Mouse (Mus musculus): Measurements from ENCODE around the gene Atp10a. TPM values are rescaled to one million over a fixed set of nuclear protein-coding genes. Genes with fewer than 3 reads are reported as not detected.

Gene Atp10a
- polyA plus RNA-seq, 1 experiment from 2014 or later, result 3.3 TPM

- no peaks in the 10 kb centered on the region for H3K27me3 ChIP-seq
- WGBS, result 88% methylated on average over 6 of the region's 6 CpGs
Observed at GRCm38 (mm10) chr7:58767257-58767656, 111.3 kb downstream of the Atp10a start.

DNA sequence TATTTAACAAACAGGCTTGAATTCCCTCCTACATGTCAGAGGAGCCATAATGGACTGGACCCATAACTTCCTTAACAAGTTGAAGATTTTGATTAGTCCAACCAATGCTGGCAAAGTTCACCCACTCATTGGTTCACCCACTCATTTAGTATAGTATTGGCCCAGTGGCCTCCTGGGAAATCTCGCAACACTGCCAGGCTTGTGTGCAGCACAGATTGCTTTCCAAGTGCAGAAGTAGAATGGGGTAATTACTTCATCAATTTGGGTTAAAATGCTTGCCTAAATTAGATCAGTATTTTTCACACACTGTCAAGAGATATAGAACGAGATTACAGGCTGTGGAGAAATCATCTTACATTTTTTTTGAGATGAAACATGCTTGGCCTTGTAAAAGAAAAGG lies 112.3 kb downstream of the Atp10a start:
- ATAC-seq (ENCODE audit: insufficient number of reproducible peaks, insufficient read depth, low FRiP score, low TSS enrichment), result no peak
- no peak overlapping the region for H3K27ac ChIP-seq
- no peaks in the 10 kb centered on the region for H3K4me1 ChIP-seq
- WGBS, result 74% methylated on average over 2 of the region's 2 CpGs
- H3K9me3 ChIP-seq, result no peaks in the 10 kb centered on the region
- no peaks in the 10 kb centered on the region for H3K36me3 ChIP-seq
- H3K27me3 ChIP-seq, result no peaks in the 10 kb centered on the region
- no peak overlapping the region for H3K9ac ChIP-seq
- no peak overlapping the region for H3K4me3 ChIP-seq
- H3K4me2 ChIP-seq (replicated peaks), result no peak overlapping the region

More at GRCm38 (mm10) chr7:58767257-58767656, 111.3 kb downstream of the Atp10a start:
- H3K4me2 ChIP-seq (replicated peaks), result no peak overlapping the region
- ATAC-seq (ENCODE audit: insufficient number of reproducible peaks, insufficient read depth, low FRiP score, low TSS enrichment), result no peak
- no peak overlapping the region for H3K4me3 ChIP-seq
- H3K9me3 ChIP-seq, result no peaks in the 10 kb centered on the region
- no peak overlapping the region for H3K27ac ChIP-seq
- no peaks in the 10 kb centered on the region for H3K36me3 ChIP-seq
- H3K9ac ChIP-seq, result no peak overlapping the region
- no peaks in the 10 kb centered on the region for H3K4me1 ChIP-seq

- WGBS, result 73% methylated on average over 3 of the region's 3 CpGs
- Histone ChIP-seq H3K4me2 (replicated peaks) (no peak overlapping the region), H3K9ac (no peak overlapping the region), H3K36me3 (no peaks in the 10 kb centered on the region), H3K4me3 (no peak overlapping the region), H3K27ac (no peak overlapping the region), H3K9me3 (no peaks in the 10 kb centered on the region), H3K27me3 (no peaks in the 10 kb centered on the region), H3K4me1 (no peaks in the 10 kb centered on the region)
- ATAC-seq (ENCODE audit: insufficient number of reproducible peaks, insufficient read depth, low FRiP score, low TSS enrichment), result no peak
Observed at GRCm38 (mm10) chr7:58770254-58770653, 114.3 kb downstream of the Atp10a start.

DNA sequence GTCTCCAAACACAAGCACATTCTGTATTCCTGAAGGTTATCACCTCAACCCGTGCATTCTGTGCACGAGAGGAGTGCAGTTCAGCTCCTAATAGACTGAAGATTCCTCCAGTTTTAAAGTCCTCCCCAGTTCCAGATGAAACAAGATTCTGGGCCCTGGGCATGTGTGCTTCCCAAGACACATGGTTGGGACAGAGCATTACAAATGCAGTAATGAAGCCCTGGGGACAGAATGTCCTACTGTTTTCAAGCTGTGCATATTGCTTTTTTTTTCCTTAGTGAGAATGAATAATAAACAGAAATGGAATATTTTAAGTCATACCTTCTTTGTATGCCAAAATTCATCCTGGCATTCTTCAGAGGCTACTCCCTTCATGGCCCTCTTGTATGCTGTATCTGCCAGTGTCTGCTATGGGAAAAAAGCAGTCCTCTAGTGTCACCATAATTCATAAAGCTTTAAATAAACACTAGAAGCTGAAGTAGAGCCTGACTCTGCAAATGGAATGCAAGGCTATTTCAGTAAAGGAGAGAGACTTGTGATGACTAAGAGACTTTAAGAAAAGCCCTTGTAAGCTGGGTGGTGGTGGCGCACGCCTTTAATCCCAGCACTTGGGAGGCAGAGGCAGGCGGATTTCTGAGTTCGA lies 116.2 kb downstream of the Atp10a start:
- Histone ChIP-seq H3K4me3 (no peak overlapping the region), H3K36me3 (no peaks in the 10 kb centered on the region), H3K27me3 (no peaks in the 10 kb centered on the region), H3K9me3 (no peaks in the 10 kb centered on the region), H3K27ac (no peak overlapping the region), H3K9ac (no peak overlapping the region), H3K4me1 (no peaks in the 10 kb centered on the region), H3K4me2 (replicated peaks) (no peak overlapping the region)
- WGBS, result 82% methylated on average over 6 of the region's 6 CpGs
- no peak for ATAC-seq (ENCODE audit: insufficient number of reproducible peaks, insufficient read depth, low FRiP score, low TSS enrichment)

DNA sequence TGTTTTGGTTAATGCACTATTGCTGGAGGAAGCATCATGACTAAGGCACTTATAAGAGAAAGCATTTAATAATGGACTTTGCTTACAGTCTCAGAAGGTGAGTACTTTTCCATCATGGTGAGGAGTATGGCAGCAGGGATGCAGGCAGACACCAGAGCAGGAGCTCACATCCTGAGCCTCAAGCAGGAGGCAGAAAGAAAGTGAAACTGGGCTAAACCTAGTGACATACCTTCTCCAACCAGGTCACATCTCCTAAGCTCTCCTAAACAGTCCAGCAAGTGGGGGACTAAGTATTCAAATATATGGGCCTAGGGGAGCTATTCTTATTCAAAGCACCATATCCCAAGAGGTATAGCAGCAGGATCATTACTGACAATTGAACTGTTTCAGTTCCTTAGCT lies 123.2 kb downstream of the Atp10a start:
- Histone ChIP-seq H3K4me1 (no peaks in the 10 kb centered on the region), H3K9me3 (no peaks in the 10 kb centered on the region), H3K9ac (no peak overlapping the region), H3K4me3 (no peak overlapping the region), H3K4me2 (replicated peaks) (no peak overlapping the region), H3K36me3 (no peaks in the 10 kb centered on the region), H3K27ac (no peak overlapping the region), H3K27me3 (no peaks in the 10 kb centered on the region)
- no peak for ATAC-seq (ENCODE audit: insufficient number of reproducible peaks, insufficient read depth, low FRiP score, low TSS enrichment)

- Histone ChIP-seq H3K4me2 (replicated peaks) (no peak overlapping the region), H3K9ac (no peak overlapping the region), H3K27ac (no peak overlapping the region), H3K9me3 (no peaks in the 10 kb centered on the region), H3K36me3 (no peaks in the 10 kb centered on the region), H3K27me3 (no peaks in the 10 kb centered on the region), H3K4me3 (no peak overlapping the region), H3K4me1 (0 out of 2 replicates have a peak, but pooled peaks cover 6% of the 10 kb centered on the region)
- no peak for ATAC-seq (ENCODE audit: insufficient number of reproducible peaks, insufficient read depth, low FRiP score, low TSS enrichment)
- 87% methylated on average over 4 of the region's 4 CpGs for WGBS
Observed at GRCm38 (mm10) chr7:58786986-58787385, 131.0 kb downstream of the Atp10a start.

- Histone ChIP-seq H3K36me3 (no peaks in the 10 kb centered on the region), H3K27me3 (no peaks in the 10 kb centered on the region), H3K4me2 (replicated peaks) (no peak overlapping the region), H3K4me3 (no peak overlapping the region), H3K9ac (no peak overlapping the region), H3K4me1 (0 out of 2 replicates have a peak, but pooled peaks cover 6% of the 10 kb centered on the region), H3K9me3 (no peaks in the 10 kb centered on the region), H3K27ac (no peak overlapping the region)
- 77% methylated on average over 4 of the region's 4 CpGs for WGBS
- no peak for ATAC-seq (ENCODE audit: insufficient number of reproducible peaks, insufficient read depth, low FRiP score, low TSS enrichment)
Observed at GRCm38 (mm10) chr7:58787585-58787984, 131.6 kb downstream of the Atp10a start.

- Histone ChIP-seq H3K9ac (no peak overlapping the region), H3K27me3 (no peaks in the 10 kb centered on the region), H3K36me3 (no peaks in the 10 kb centered on the region), H3K9me3 (no peaks in the 10 kb centered on the region), H3K4me3 (no peak overlapping the region), H3K4me2 (replicated peaks) (no peak overlapping the region), H3K27ac (0 out of 2 replicates have a peak overlapping the region, but pooled peaks have one; percentile 3), H3K4me1 (0 out of 2 replicates have a peak, but pooled peaks cover 6% of the 10 kb centered on the region)
- WGBS, result 56% methylated on average over 7 of the region's 7 CpGs
- ATAC-seq (ENCODE audit: insufficient number of reproducible peaks, insufficient read depth, low FRiP score, low TSS enrichment), result no peak
Observed at GRCm38 (mm10) chr7:58788424-58789261, 132.7 kb downstream of the Atp10a start.

DNA sequence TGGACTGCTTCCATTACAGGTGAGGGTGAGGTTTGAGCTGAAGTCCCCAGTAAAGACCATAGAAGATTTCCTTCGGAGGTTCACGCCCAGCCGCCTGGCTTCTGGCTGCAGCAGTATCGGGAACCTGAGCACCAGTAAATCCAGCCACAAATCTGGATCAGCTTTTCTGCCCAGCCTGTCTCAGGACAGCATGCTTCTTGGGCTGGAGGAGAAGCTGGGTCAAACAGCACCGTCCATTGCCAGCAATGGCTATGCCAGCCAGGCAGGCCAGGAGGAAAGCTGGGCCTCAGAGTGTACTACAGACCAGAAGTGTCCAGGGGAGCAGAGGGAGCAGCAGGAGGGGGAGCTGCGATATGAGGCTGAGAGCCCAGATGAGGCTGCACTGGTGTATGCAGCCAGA lies 141.3 kb downstream of the Atp10a start:
- no peak overlapping the region for H3K27ac ChIP-seq
- WGBS, result 91% methylated on average over 6 of the region's 6 CpGs
- no peak overlapping the region for H3K4me2 ChIP-seq (replicated peaks)
- no peaks in the 10 kb centered on the region for H3K27me3 ChIP-seq
- H3K4me3 ChIP-seq, result no peak overlapping the region
- H3K36me3 ChIP-seq, result peaks cover 3% of the 10 kb centered on the region; the same call in 1 of the 2 replicates
- no peaks in the 10 kb centered on the region for H3K4me1 ChIP-seq
- H3K9me3 ChIP-seq, result no peaks in the 10 kb centered on the region
- ATAC-seq (ENCODE audit: insufficient number of reproducible peaks, insufficient read depth, low FRiP score, low TSS enrichment), result no peak
- H3K9ac ChIP-seq, result no peak overlapping the region

DNA sequence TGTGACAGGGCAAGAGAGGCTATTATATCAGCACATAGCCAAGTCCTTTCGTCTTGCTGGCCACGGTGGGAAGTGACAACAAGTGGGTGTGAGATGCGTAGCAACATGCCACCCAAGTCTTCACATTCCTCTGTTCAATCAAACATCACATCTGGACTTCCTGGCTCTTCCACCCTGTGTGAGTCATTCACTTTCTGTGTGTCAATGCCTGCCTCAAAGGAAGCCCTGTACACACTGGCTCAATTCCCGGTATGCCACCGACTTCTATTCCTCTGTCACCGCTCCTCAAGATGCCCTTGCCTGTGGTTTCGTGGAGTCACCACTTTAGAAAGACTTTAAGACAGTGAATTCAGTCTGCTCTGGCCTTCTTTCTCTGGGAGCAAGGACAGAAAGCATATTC lies 144.9 kb downstream of the Atp10a start:
- ATAC-seq (ENCODE audit: insufficient number of reproducible peaks, insufficient read depth, low FRiP score, low TSS enrichment), result no peak
- 88% methylated on average over 7 of the region's 7 CpGs for WGBS
- Histone ChIP-seq H3K4me3 (no peak overlapping the region), H3K27me3 (no peaks in the 10 kb centered on the region), H3K9ac (no peak overlapping the region), H3K36me3 (peaks cover 3% of the 10 kb centered on the region; the same call in 1 of the 2 replicates), H3K9me3 (no peaks in the 10 kb centered on the region), H3K4me1 (no peaks in the 10 kb centered on the region), H3K4me2 (replicated peaks) (no peak overlapping the region), H3K27ac (no peak overlapping the region)

DNA sequence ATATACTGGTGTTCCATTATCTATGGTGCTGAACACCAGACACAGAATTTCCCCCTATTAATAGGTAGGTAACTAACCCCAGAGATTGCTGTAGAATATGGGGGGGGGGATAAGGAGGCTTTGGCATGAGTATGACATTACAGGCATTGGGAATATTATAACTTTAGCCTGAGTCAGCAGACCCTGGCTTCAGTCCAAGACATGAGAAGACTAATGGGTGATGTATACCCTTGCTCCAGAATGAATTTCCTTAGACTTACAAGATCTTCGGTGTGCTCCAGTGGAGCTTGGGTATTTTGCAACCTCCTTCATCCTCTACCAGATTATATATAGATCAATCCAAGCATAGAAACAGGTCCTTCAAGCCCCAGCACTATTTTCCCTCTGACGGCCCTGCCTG lies 145.8 kb downstream of the Atp10a start:
- ATAC-seq (ENCODE audit: insufficient number of reproducible peaks, insufficient read depth, low FRiP score, low TSS enrichment), result no peak
- H3K4me3 ChIP-seq, result no peak overlapping the region
- peaks cover 3% of the 10 kb centered on the region; the same call in 1 of the 2 replicates for H3K36me3 ChIP-seq
- H3K4me2 ChIP-seq (replicated peaks), result no peak overlapping the region
- no peak overlapping the region for H3K9ac ChIP-seq
- H3K9me3 ChIP-seq, result no peaks in the 10 kb centered on the region
- no peaks in the 10 kb centered on the region for H3K4me1 ChIP-seq
- H3K27me3 ChIP-seq, result no peaks in the 10 kb centered on the region
- 85% methylated on average over 2 of the region's 2 CpGs for WGBS
- no peak overlapping the region for H3K27ac ChIP-seq

DNA sequence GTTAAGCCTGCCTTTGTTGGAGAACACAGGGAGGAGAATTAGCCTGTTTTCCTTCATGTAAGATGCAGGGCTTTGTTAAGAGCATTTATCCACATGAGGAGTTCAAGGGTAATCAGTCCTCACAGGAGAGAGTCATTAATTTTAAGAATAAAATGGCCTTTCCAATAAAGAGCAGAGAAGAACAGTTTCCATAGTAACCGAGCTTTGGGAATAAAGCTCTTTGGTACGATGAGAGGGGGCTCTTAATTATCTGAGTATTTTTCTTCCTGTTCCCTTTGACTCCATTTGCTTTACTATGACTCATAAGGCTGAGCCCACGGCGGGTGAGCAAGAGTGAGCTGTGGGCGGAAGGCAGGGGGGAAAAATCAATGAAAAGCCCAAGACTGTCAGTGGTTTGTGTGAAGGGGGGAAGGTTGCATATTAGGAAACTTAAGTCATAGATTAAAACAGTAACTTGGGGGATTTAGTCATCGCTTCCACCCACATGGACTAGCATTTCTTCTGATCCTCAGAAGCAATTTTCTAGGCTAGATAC lies 166.2 kb downstream of the Atp10a start:
- Histone ChIP-seq H3K4me3 (no peak overlapping the region), H3K27ac (no peak overlapping the region), H3K4me2 (replicated peaks) (no peak overlapping the region), H3K27me3 (no peaks in the 10 kb centered on the region), H3K4me1 (no peaks in the 10 kb centered on the region), H3K9me3 (no peaks in the 10 kb centered on the region), H3K9ac (no peak overlapping the region), H3K36me3 (no peaks in the 10 kb centered on the region)
- no peak for ATAC-seq (ENCODE audit: insufficient number of reproducible peaks, insufficient read depth, low FRiP score, low TSS enrichment)
- WGBS, result 66% methylated on average over 6 of the region's 6 CpGs
